Mouse (Mus musculus) Patski (cell line): Measurements from ENCODE around the gene Ttll11. TPM values are rescaled to one million over a fixed set of nuclear protein-coding genes. Genes with fewer than 3 reads are reported as not detected.

Experiments
- ATAC-seq: fragments of 100-300 bp; one replicate; pipeline ENCODE4 v1.8.0; 2021
- CTCF ChIA-PET: fragments of 350-600 bp; sonication (Branson Sonifier 250); formaldehyde crosslinking; loops from one replicate; lab custom pipeline; 2022; ENCODE audit warnings: inconsistent platforms; lab: Charles Lee
- POLR2A ChIA-PET: fragments of 350-600 bp; sonication (Branson Sonifier 250); formaldehyde crosslinking; loops from one replicate; lab custom pipeline; 2022; ENCODE audit warnings: antibody characterized with exemption, inconsistent platforms; lab: Charles Lee
- DNase-seq: peaks from one replicate; pipeline ENCODE4 v3.0.0-alpha.2; 2011; ENCODE audit warnings: low read depth, low spot score
- H3K27me3 ChIP-seq: fragments of 371-371 bp; one replicate; pipeline ENCODE4 v1.5.1; 2021
- CTCF ChIP-seq: fragments of 100-300 bp; IDR thresholded peaks from one replicate; pipeline ENCODE4 v1.5.1; 2021
- in situ Hi-C: fragments of 300-500 bp; cut with MboI; formaldehyde crosslinking; loops from 3 replicates; pipeline ENCODE4 v1.11.1; 2018; ENCODE audit warnings: low pct_unique_long_range_greater_than_20kb, mixed read lengths
- polyA plus RNA-seq: library from polyadenylated mRNA; unstranded; gene quantifications from one replicate; pipeline ENCODE4 v1.2.3, GENCODE M21; 2021

Ttll11 gene
- polyA plus RNA-seq, 1 experiment from 2014 or later = 2.4 TPM

- ATAC-seq (no peak), DNase-seq (no peak)
- ChIA-PET POLR2A (no interaction called here), CTCF (interaction anchor here (1.0 to 1.3 kb wide), 3 partner anchors 18 to 53 kb away, joined by 3 read pairs; no protein-coding TSS in a partner anchor)
- in situ Hi-C loops = no loop called here
- H3K27me3 ChIP-seq = no peaks in the 10 kb centered on the region
- TF ChIP-seq CTCF = no peak
These were observed 135.6 kb downstream of the Ttll11 start for GRCm38 (mm10) chr2:35843896-35844690.

GRCm38 (mm10) chr2:35842780-35843474, 136.8 kb downstream of the Ttll11 start:
- in situ Hi-C loops = no loop called here
- no peak for ATAC-seq
- no peak for DNase-seq

GRCm38 (mm10) chr2:35841841-35842420, 137.8 kb downstream of the Ttll11 start:
- in situ Hi-C loops = no loop called here
- ChIA-PET CTCF (interaction anchor here (1.9 kb wide), 1 partner anchor 12 kb away, joined by 5 read pairs; no protein-coding TSS in a partner anchor), POLR2A (no interaction called here)
- DNase-seq (no peak), ATAC-seq (no peak)
- H3K27me3 ChIP-seq = no peaks in the 10 kb centered on the region
- TF ChIP-seq CTCF = no peak

More at GRCm38 (mm10) chr2:35842780-35843474, 136.8 kb downstream of the Ttll11 start:
- no peaks in the 10 kb centered on the region for H3K27me3 ChIP-seq
- no peak for TF ChIP-seq CTCF
- ChIA-PET CTCF (interaction anchor here (1.0 to 1.9 kb wide), 2 partner anchors 11 to 54 kb away, joined by 3 to 5 read pairs; no protein-coding TSS in a partner anchor), POLR2A (no interaction called here)

GRCm38 (mm10) chr2:35840956-35841816, 138.5 kb downstream of the Ttll11 start:
- ChIA-PET CTCF (interaction anchor here (0.6 to 1.9 kb wide), 2 partner anchors 13 to 28 kb away, joined by 3 to 5 read pairs; no protein-coding TSS in a partner anchor), POLR2A (interaction anchor here (0.7 kb wide), 1 partner anchor 28 kb away, joined by 3 read pairs; no protein-coding TSS in a partner anchor)
- in situ Hi-C loops = no loop called here
- H3K27me3 ChIP-seq = no peaks in the 10 kb centered on the region
- no peak for ATAC-seq
- DNase-seq = peak; percentile 24
- TF ChIP-seq CTCF = no peak

GRCm38 (mm10) chr2:35838751-35839479, 140.8 kb downstream of the Ttll11 start:
- in situ Hi-C loops = no loop called here
- DNase-seq = no peak
- no peak for ATAC-seq
- ChIA-PET CTCF (interaction anchor here (1.2 kb wide), 1 partner anchor 11 kb away, joined by 4 read pairs; no protein-coding TSS in a partner anchor), POLR2A (interaction anchor here (1.4 kb wide), 1 partner anchor 14 kb away, joined by 4 read pairs; no protein-coding TSS in a partner anchor)
- H3K27me3 ChIP-seq = no peaks in the 10 kb centered on the region
- TF ChIP-seq CTCF = no peak

GRCm38 (mm10) chr2:35834198-35834913, 145.4 kb downstream of the Ttll11 start:
- no peak for ATAC-seq
- no peak for TF ChIP-seq CTCF
- DNase-seq = no peak
- in situ Hi-C loops = no loop called here
- CTCF ChIA-PET = no interaction called here
- POLR2A ChIA-PET = no interaction called here
- no peaks in the 10 kb centered on the region for H3K27me3 ChIP-seq

- in situ Hi-C loops = no loop called here
- no peaks in the 10 kb centered on the region for H3K27me3 ChIP-seq
- ATAC-seq (no peak), DNase-seq (no peak)
- no peak for TF ChIP-seq CTCF
- ChIA-PET CTCF (no interaction called here), POLR2A (no interaction called here)
These were observed 146.2 kb downstream of the Ttll11 start for GRCm38 (mm10) chr2:35833546-35833945.

GRCm38 (mm10) chr2:35832742-35833425, 146.8 kb downstream of the Ttll11 start:
- ATAC-seq (no peak), DNase-seq (no peak)
- CTCF ChIA-PET = no interaction called here
- POLR2A ChIA-PET = no interaction called here
- no peak for TF ChIP-seq CTCF
- in situ Hi-C loops = no loop called here
- H3K27me3 ChIP-seq = no peaks in the 10 kb centered on the region
